Mouse (Mus musculus): ENCODE measurements around the gene Dkkl1. TPM values are rescaled to one million over a fixed set of nuclear protein-coding genes. Genes with fewer than 3 reads are reported as not detected.

The Dkkl1 gene
- polyA plus RNA-seq, 1 experiment, result 0.08 TPM

DNA sequence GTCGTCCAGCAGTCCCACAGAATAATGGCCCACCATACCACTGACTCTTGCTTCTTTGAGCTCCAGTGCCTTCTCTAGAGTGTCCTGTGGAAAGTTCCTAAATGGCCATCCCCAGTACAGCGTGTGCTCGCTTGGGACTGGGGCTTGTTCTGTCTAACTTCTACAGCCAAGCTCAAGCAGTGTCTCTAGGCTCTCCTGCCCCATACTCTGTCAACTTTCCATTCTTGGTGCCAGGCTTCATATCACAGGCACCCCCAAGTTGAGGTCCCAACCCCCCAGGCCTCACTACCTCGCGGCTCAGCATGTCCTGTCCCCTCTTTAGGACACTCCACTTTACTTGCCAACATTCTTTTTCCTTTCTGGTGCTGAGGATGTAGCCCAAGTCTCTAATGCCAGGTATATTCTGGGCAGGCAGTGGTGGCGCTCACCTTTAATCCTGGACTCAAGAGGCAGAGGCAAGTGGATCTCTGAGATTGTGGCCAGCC is 51.6 kb downstream of the Dkkl1 start:
- Histone ChIP-seq H3K4me3 (no peak overlapping the region), H3K79me2 (ENCODE audit: control insufficient read depth, insufficient read depth) (no peaks in the 10 kb centered on the region), H3K4me2 (ENCODE audit: low read depth) (no peak overlapping the region), H3ac (ENCODE audit: control insufficient read depth, insufficient read length) (no peak overlapping the region), H3K27me3 (ENCODE audit: control insufficient read depth, insufficient read depth, insufficient read length) (peaks cover 20% of the 10 kb centered on the region), H3K36me3 (ENCODE audit: control insufficient read depth, insufficient read depth) (no peaks in the 10 kb centered on the region)
- TF ChIP-seq TCF12 (IDR thresholded peaks at IDR 0.05; ENCODE audit: insufficient read depth, poor library complexity, severe bottlenecking) (no peak), POLR2A (IDR thresholded peaks at IDR 0.05; ENCODE audit: insufficient read length, low read depth) (no peak), TCF3 (IDR thresholded peaks at IDR 0.05; ENCODE audit: insufficient read length, low read depth) (no peak), MAX (IDR thresholded peaks at IDR 0.05; ENCODE audit: low read depth) (no peak), CEBPB (IDR thresholded peaks at IDR 0.05; ENCODE audit: insufficient read depth, poor library complexity, severe bottlenecking) (no peak), USF1 (IDR thresholded peaks at IDR 0.05; ENCODE audit: low read depth) (no peak), REST (IDR thresholded peaks at IDR 0.05; ENCODE audit: insufficient read depth, insufficient read length) (no peak), SRF (IDR thresholded peaks at IDR 0.05; ENCODE audit: control insufficient read depth, insufficient read length, low read depth) (no peak), POLR2AphosphoS2 (IDR thresholded peaks at IDR 0.05; ENCODE audit: insufficient read length, low read depth) (no peak), MYOD1 (IDR thresholded peaks at IDR 0.05; ENCODE audit: control insufficient read depth in 1 of 3, insufficient read length in 2 of 3, low read depth in 2 of 3) (no peak), MYOG (IDR thresholded peaks at IDR 0.05; ENCODE audit: control insufficient read depth in 1 of 3, insufficient read depth in 1 of 3, insufficient read length in 2 of 3, low read depth in 2 of 3) (no peak), E2F4 (IDR thresholded peaks at IDR 0.05; ENCODE audit: insufficient read depth) (no peak)

DNA sequence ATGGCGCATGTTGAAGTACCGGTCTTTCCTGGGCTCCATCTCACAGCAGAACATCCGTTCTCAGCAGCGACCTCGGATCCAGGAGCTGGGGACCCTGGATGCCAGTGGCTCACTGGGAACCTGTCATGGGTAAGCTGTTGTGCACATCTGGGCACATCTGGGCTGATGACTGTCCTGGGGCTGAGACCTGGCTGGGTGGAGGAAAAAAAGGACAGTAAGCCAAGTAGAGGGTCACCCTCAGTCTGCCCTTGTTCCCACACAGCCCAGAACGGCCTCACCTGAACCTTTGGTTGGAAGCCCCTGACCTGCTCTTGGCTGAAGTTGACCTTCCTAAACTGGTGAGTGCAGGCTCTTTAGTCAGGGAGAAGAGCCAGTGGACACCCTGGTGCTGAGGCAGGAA is 53.0 kb downstream of the Dkkl1 start:
- Histone ChIP-seq H3K27me3 (ENCODE audit: control insufficient read depth, insufficient read depth, insufficient read length) (peaks cover 6% of the 10 kb centered on the region), H3K4me2 (ENCODE audit: low read depth) (no peak overlapping the region), H3K36me3 (ENCODE audit: control insufficient read depth, insufficient read depth) (no peaks in the 10 kb centered on the region), H3K79me2 (ENCODE audit: control insufficient read depth, insufficient read depth) (no peaks in the 10 kb centered on the region), H3K4me3 (no peak overlapping the region), H3ac (ENCODE audit: control insufficient read depth, insufficient read length) (no peak overlapping the region)
- no peak for TF ChIP-seq MAX (IDR thresholded peaks at IDR 0.05; ENCODE audit: low read depth)
- TF ChIP-seq E2F4 (IDR thresholded peaks at IDR 0.05; ENCODE audit: insufficient read depth), result no peak
- no peak for TF ChIP-seq SRF (IDR thresholded peaks at IDR 0.05; ENCODE audit: control insufficient read depth, insufficient read length, low read depth)
- TF ChIP-seq TCF12 (IDR thresholded peaks at IDR 0.05; ENCODE audit: insufficient read depth, poor library complexity, severe bottlenecking), result no peak
- no peak for TF ChIP-seq CEBPB (IDR thresholded peaks at IDR 0.05; ENCODE audit: insufficient read depth, poor library complexity, severe bottlenecking)
- TF ChIP-seq USF1 (IDR thresholded peaks at IDR 0.05; ENCODE audit: low read depth), result no peak
- TF ChIP-seq POLR2A (IDR thresholded peaks at IDR 0.05; ENCODE audit: insufficient read length, low read depth), result no peak
- TF ChIP-seq MYOD1 (IDR thresholded peaks at IDR 0.05; ENCODE audit: control insufficient read depth in 1 of 3, insufficient read length in 2 of 3, low read depth in 2 of 3), result no peak
- no peak for TF ChIP-seq MYOG (IDR thresholded peaks at IDR 0.05; ENCODE audit: control insufficient read depth in 1 of 3, insufficient read depth in 1 of 3, insufficient read length in 2 of 3, low read depth in 2 of 3)

Other genes starting within 250 kb of the Dkkl1 start
- gene Cpt1c, start 237.3 kb downstream of the Dkkl1 start, polyA plus RNA-seq (2012; fragmentation: generic; extraction: Trizol), result 2.7 TPM
- 729 TPM for gene Prmt1, start 225.6 kb downstream of the Dkkl1 start, polyA plus RNA-seq (2012; fragmentation: generic; extraction: Trizol)
- gene Irf3, start 214.5 kb downstream of the Dkkl1 start, polyA plus RNA-seq (2012; fragmentation: generic; extraction: Trizol), result 45.1 TPM
- 13.3 TPM for gene Bcl2l12, start 213.4 kb downstream of the Dkkl1 start, polyA plus RNA-seq (2012; fragmentation: generic; extraction: Trizol)
- 56.7 TPM for gene Scaf1, start 195.8 kb downstream of the Dkkl1 start, polyA plus RNA-seq (2012; fragmentation: generic; extraction: Trizol)
- gene Rras, start 194.2 kb downstream of the Dkkl1 start, polyA plus RNA-seq (2012; fragmentation: generic; extraction: Trizol), result 127 TPM
- 10.2 TPM for gene Prr12, start 159.3 kb downstream of the Dkkl1 start, polyA plus RNA-seq (2012; fragmentation: generic; extraction: Trizol)
- 66.1 TPM for gene Nosip, start 149.7 kb downstream of the Dkkl1 start, polyA plus RNA-seq (2012; fragmentation: generic; extraction: Trizol)
- gene Prrg2, start 149.5 kb downstream of the Dkkl1 start, polyA plus RNA-seq (2012; fragmentation: generic; extraction: Trizol), result 12.9 TPM
- gene Rcn3, start 119.9 kb downstream of the Dkkl1 start, polyA plus RNA-seq (2012; fragmentation: generic; extraction: Trizol), result 123 TPM
- 67.2 TPM for gene Fcgrt, start 108.3 kb downstream of the Dkkl1 start, polyA plus RNA-seq (2012; fragmentation: generic; extraction: Trizol)
- gene Rps11, start 87.7 kb downstream of the Dkkl1 start, polyA plus RNA-seq (2012; fragmentation: generic; extraction: Trizol), result 2,217 TPM
- gene Rpl13a, start 83.4 kb downstream of the Dkkl1 start, polyA plus RNA-seq (2012; fragmentation: generic; extraction: Trizol), result 6,110 TPM
- gene Gm45713, start 75.9 kb downstream of the Dkkl1 start, polyA plus RNA-seq (2012; fragmentation: generic; extraction: Trizol), result 3.6 TPM
- gene Flt3l, start 75.7 kb downstream of the Dkkl1 start, polyA plus RNA-seq (2012; fragmentation: generic; extraction: Trizol), result 7.2 TPM
- 81.9 TPM for gene Pih1d1, start 57.8 kb downstream of the Dkkl1 start, polyA plus RNA-seq (2012; fragmentation: generic; extraction: Trizol)
- gene Aldh16a1, start 57.6 kb downstream of the Dkkl1 start, polyA plus RNA-seq (2012; fragmentation: generic; extraction: Trizol), result 29.0 TPM
- 3.6 TPM for gene Slc17a7, start 48.2 kb downstream of the Dkkl1 start, polyA plus RNA-seq (2012; fragmentation: generic; extraction: Trizol)
- gene Gfy, start 32.6 kb downstream of the Dkkl1 start, polyA plus RNA-seq (2012; fragmentation: generic; extraction: Trizol), result 0.04 TPM
- gene Pth2, start 31.2 kb downstream of the Dkkl1 start, polyA plus RNA-seq (2012; fragmentation: generic; extraction: Trizol), result not detected
- gene Ccdc155, start 7.3 kb downstream of the Dkkl1 start, polyA plus RNA-seq (2012; fragmentation: generic; extraction: Trizol), result 2.2 TPM
- 93.3 TPM for gene Tead2, start 3.6 kb upstream of the Dkkl1 start, polyA plus RNA-seq (2012; fragmentation: generic; extraction: Trizol)
- 0.18 TPM for gene Cd37, start 27.0 kb upstream of the Dkkl1 start, polyA plus RNA-seq (2012; fragmentation: generic; extraction: Trizol)
- not detected for gene Slc6a16, start 28.9 kb upstream of the Dkkl1 start, polyA plus RNA-seq (2012; fragmentation: generic; extraction: Trizol)
- not detected for gene Slc6a21, start 65.4 kb upstream of the Dkkl1 start, polyA plus RNA-seq (2012; fragmentation: generic; extraction: Trizol)
- gene Trpm4, start 121.6 kb upstream of the Dkkl1 start, polyA plus RNA-seq (2012; fragmentation: generic; extraction: Trizol), result 27.3 TPM
- 173 TPM for gene Hrc, start 123.1 kb upstream of the Dkkl1 start, polyA plus RNA-seq (2012; fragmentation: generic; extraction: Trizol)
- gene Ppfia3, start 154.9 kb upstream of the Dkkl1 start, polyA plus RNA-seq (2012; fragmentation: generic; extraction: Trizol), result 6.6 TPM
- 2.4 TPM for gene Lin7b, start 158.4 kb upstream of the Dkkl1 start, polyA plus RNA-seq (2012; fragmentation: generic; extraction: Trizol)
- 189 TPM for gene Snrnp70, start 183.6 kb upstream of the Dkkl1 start, polyA plus RNA-seq (2012; fragmentation: generic; extraction: Trizol)
- gene Kcna7, start 193.5 kb upstream of the Dkkl1 start, polyA plus RNA-seq (2012; fragmentation: generic; extraction: Trizol), result 0.65 TPM
- 1.9 TPM for gene Ntf5, start 201.5 kb upstream of the Dkkl1 start, polyA plus RNA-seq (2012; fragmentation: generic; extraction: Trizol)
- 0.07 TPM for gene Lhb, start 208.7 kb upstream of the Dkkl1 start, polyA plus RNA-seq (2012; fragmentation: generic; extraction: Trizol)
- 125 TPM for gene Gys1, start 222.7 kb upstream of the Dkkl1 start, polyA plus RNA-seq (2012; fragmentation: generic; extraction: Trizol)
- 118 TPM for gene Ruvbl2, start 225.9 kb upstream of the Dkkl1 start, polyA plus RNA-seq (2012; fragmentation: generic; extraction: Trizol)
- gene Ftl1, start 247.7 kb upstream of the Dkkl1 start, polyA plus RNA-seq (2012; fragmentation: generic; extraction: Trizol), result 2,413 TPM